ENCODE assay signal across 12 mouse cellular contexts in genomic region chr2:8628485-8629208, GRCm38 (mm10).
DNase-seq lines count a peak whose midpoint lies in the region; ATAC-seq and TF ChIP-seq lines count a peak whose summit lies in the region.
"Had no signal": no experiment of that assay in that cellular context is flagged by ENCODE, and none has a peak within 500 bp of the region (broad histone marks: within the 10 kb centered on the region; RNA-seq: fewer than 3 reads in every experiment).

No protein-coding gene starts in this region.

- H3K27me3 ChIP-seq in midbrain, postnatal 0 days (ENCODE audit: insufficient read depth, low read length) = no peaks in the 10 kb centered on the region

- H3K4me1 ChIP-seq in midbrain, postnatal 0 days (ENCODE audit: insufficient read depth, low read length) = no peaks in the 10 kb centered on the region
- H3K4me1 ChIP-seq: midbrain, embryonic 10.5 days had no signal

- peak; percentile 86 for ATAC-seq in erythroblast, adult 5-6 weeks (replicated peaks; ENCODE audit: low FRiP score, poor library complexity, severe bottlenecking)
- 0 out of 2 replicates have a peak, but pooled peaks have one; percentile 34 for ATAC-seq in megakaryocyte progenitor cell, adult 5-6 weeks (replicated peaks; ENCODE audit: poor library complexity)
- ATAC-seq in midbrain, postnatal 0 days (ENCODE audit: low FRiP score) = no peak
- ATAC-seq: inflammation-experienced regulatory T-cells, adult 6 months had no signal

- H3K9me3 ChIP-seq in midbrain, postnatal 0 days (ENCODE audit: low read length) = no peaks in the 10 kb centered on the region
- H3K9me3 ChIP-seq: midbrain, embryonic 10.5 days had no signal

- no peak overlapping the region for H3K4me2 ChIP-seq in midbrain, postnatal 0 days (ENCODE audit: low read depth, low read length, poor library complexity, severe bottlenecking)
- H3K4me2 ChIP-seq: lung, embryonic 14.5 days had no signal

- peak; percentile 23 to 48 for DNase-seq in left cerebral cortex, adult 9 months (ENCODE audit: low spot score in 2 of 2)
- no peak for DNase-seq in left cerebral cortex, adult 11 months (ENCODE audit: low spot score)
- peak; percentile 9 for DNase-seq in MN1 (ENCODE audit: low spot score)
- no peak for DNase-seq in urinary bladder, postnatal 25 days (ENCODE audit: low spot score)
- DNase-seq in midbrain, postnatal 0 days (ENCODE audit: low spot score) = no peak
- DNase-seq: cerebellum, postnatal 14 days; lung, embryonic 14.5 days; thymus, postnatal 14 days had no signal

- H3K9ac ChIP-seq in midbrain, postnatal 0 days (replicated peaks; ENCODE audit: low read length, poor library complexity, severe bottlenecking) = no peak overlapping the region
- H3K9ac ChIP-seq: lung, embryonic 14.5 days had no signal

- no peak for TF ChIP-seq CTCF in midbrain, postnatal 0 days (IDR thresholded peaks at IDR 0.05)

- no peak overlapping the region for H3K4me3 ChIP-seq in midbrain, postnatal 0 days (ENCODE audit: low read depth, low read length)
- H3K4me3 ChIP-seq: midbrain, embryonic 10.5 days had no signal

- H3K27ac ChIP-seq in midbrain, postnatal 0 days (ENCODE audit: low read depth, low read length) = no peak overlapping the region
- H3K27ac ChIP-seq: midbrain, embryonic 10.5 days had no signal

- no peaks in the 10 kb centered on the region for H3K36me3 ChIP-seq in midbrain, postnatal 0 days (ENCODE audit: insufficient read depth, low read length)
- H3K36me3 ChIP-seq: midbrain, embryonic 10.5 days had no signal

- 97% methylated on average over 2 of the region's 2 CpGs for WGBS in midbrain, postnatal 0 days

Comparison
In these comparisons a context has a peak if more than half of its experiments do, and no peak if none do; other contexts are left out.
1. DNase-seq: peak in left cerebral cortex, adult 9 months (2 of 2) and MN1 (single experiment); none in left cerebral cortex, adult 11 months (single experiment), urinary bladder, postnatal 25 days (single experiment) and midbrain, postnatal 0 days (single experiment).